Mouse (Mus musculus) ES-E14 (cell line): Measurements from ENCODE around the gene Sh3bp4.

ENCODE experiments used
- CHD2 ChIP-seq: IDR thresholded peaks from 2 replicates; pipeline ENCODE4 v1.6.1; 2014; ENCODE audit warnings: mild to moderate bottlenecking, low read depth, low read length, inconsistent platforms
- HCFC1 ChIP-seq: IDR thresholded peaks from 2 replicates; pipeline ENCODE4 v1.6.1; 2012; ENCODE audit warnings: low read length, inconsistent platforms, borderline replicate concordance; ENCODE audit not compliant: insufficient read depth
- MAFK ChIP-seq: IDR thresholded peaks from 2 replicates; pipeline ENCODE4 v1.6.1; 2014; ENCODE audit warnings: mild to moderate bottlenecking, low read depth, low read length, inconsistent platforms; ENCODE audit not compliant: insufficient read depth
- ZC3H11A ChIP-seq: IDR thresholded peaks from 2 replicates; pipeline ENCODE4 v1.6.1; 2012; ENCODE audit warnings: low read depth, mild to moderate bottlenecking, inconsistent platforms, low read length, borderline replicate concordance
- ZNF384 ChIP-seq: IDR thresholded peaks from 2 replicates; pipeline ENCODE4 v1.6.1; 2012; ENCODE audit warnings: low read depth, low read length, inconsistent platforms

DNA sequence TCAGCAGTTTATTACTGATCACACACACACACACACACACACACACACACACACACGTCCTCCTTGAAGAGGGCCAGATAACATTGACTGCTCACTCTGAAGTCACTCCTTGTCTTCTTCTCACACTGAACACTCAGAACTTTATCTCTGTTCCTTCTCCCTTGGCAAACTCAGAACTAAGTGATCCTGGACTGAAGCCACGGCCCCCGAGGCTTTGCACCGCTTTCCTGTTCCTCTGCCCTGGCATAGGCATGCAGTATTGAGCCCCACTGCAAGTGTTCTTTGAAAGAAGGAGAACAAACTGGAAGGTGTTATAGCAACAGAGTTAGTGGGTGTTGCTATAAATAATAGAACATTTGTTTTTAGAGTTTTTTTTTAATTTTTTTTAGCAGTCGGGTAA lies 68.1 kb downstream of the Sh3bp4 start:
- TF ChIP-seq ZC3H11A (no peak), CHD2 (no peak), ZNF384 (no peak), MAFK (no peak), HCFC1 (no peak)
